Mouse (Mus musculus): ENCODE data around the gene Tctn1.
"Not testable (repeated sequence)": the region's sequence is repeated elsewhere in the genome, so short reads cannot be mapped to it uniquely, and the experiment has no call there.

Gene Tctn1

GRCm38 (mm10) chr5:122218928-122219327, 45.3 kb downstream of the Tctn1 start:
- DNase-seq (ENCODE audit: low spot score): no peak

- no peak for DNase-seq (ENCODE audit: low spot score)
These were observed 46.0 kb downstream of the Tctn1 start for GRCm38 (mm10) chr5:122218109-122218905.

- DNase-seq (ENCODE audit: low spot score): no peak
These were observed 46.6 kb downstream of the Tctn1 start for GRCm38 (mm10) chr5:122217636-122218035.

GRCm38 (mm10) chr5:122213861-122214260, 50.4 kb downstream of the Tctn1 start:
- no peak for DNase-seq (ENCODE audit: low spot score)

GRCm38 (mm10) chr5:122212820-122213219, 51.4 kb downstream of the Tctn1 start:
- not testable (repeated sequence) for DNase-seq (ENCODE audit: low spot score)

GRCm38 (mm10) chr5:122212125-122212524, 52.1 kb downstream of the Tctn1 start:
- no peak for DNase-seq (ENCODE audit: low spot score)

GRCm38 (mm10) chr5:122210890-122211289, 53.4 kb downstream of the Tctn1 start:
- no peak for DNase-seq (ENCODE audit: low spot score)

GRCm38 (mm10) chr5:122209591-122210368, 54.5 kb downstream of the Tctn1 start:
- DNase-seq (ENCODE audit: low spot score): peak; percentile 6

GRCm38 (mm10) chr5:122208909-122209308, 55.4 kb downstream of the Tctn1 start:
- no peak for DNase-seq (ENCODE audit: low spot score)

- no peak for DNase-seq (ENCODE audit: low spot score)
These were observed 57.8 kb downstream of the Tctn1 start, which contains the start of gene Hvcn1 for GRCm38 (mm10) chr5:122206475-122206874. TSS of gene Hvcn1 (plus strand) at chr5:122206804.

- DNase-seq (ENCODE audit: low spot score): no peak
These were observed 60.1 kb downstream of the Tctn1 start for GRCm38 (mm10) chr5:122204180-122204579.

GRCm38 (mm10) chr5:122201904-122202303, 62.4 kb downstream of the Tctn1 start:
- DNase-seq (ENCODE audit: low spot score): no peak

GRCm38 (mm10) chr5:122200872-122201271, 63.4 kb downstream of the Tctn1 start:
- DNase-seq (ENCODE audit: low spot score): no peak

- no peak for DNase-seq (ENCODE audit: low spot score)
These were observed 71.9 kb downstream of the Tctn1 start for GRCm38 (mm10) chr5:122192347-122192746.

- no peak for DNase-seq (ENCODE audit: low spot score)
These were observed 72.8 kb downstream of the Tctn1 start for GRCm38 (mm10) chr5:122191269-122192063.

GRCm38 (mm10) chr5:122190465-122190864, 73.8 kb downstream of the Tctn1 start:
- no peak for DNase-seq (ENCODE audit: low spot score)

- DNase-seq (ENCODE audit: low spot score): no peak
These were observed 75.1 kb downstream of the Tctn1 start for GRCm38 (mm10) chr5:122189115-122189514.

All from c-Kit-positive CD71-positive TER-119-positive erythroid progenitor cells, embryonic 14.5 days (primary cell).